Mouse (Mus musculus): ENCODE data around the gene Thg1l. TPM values are rescaled to one million over a fixed set of nuclear protein-coding genes. Genes with fewer than 3 reads are reported as not detected.

Thg1l gene
- 1 to 10 TPM; 7.5 to 7.8 TPM for total RNA-seq (2023)

DNA sequence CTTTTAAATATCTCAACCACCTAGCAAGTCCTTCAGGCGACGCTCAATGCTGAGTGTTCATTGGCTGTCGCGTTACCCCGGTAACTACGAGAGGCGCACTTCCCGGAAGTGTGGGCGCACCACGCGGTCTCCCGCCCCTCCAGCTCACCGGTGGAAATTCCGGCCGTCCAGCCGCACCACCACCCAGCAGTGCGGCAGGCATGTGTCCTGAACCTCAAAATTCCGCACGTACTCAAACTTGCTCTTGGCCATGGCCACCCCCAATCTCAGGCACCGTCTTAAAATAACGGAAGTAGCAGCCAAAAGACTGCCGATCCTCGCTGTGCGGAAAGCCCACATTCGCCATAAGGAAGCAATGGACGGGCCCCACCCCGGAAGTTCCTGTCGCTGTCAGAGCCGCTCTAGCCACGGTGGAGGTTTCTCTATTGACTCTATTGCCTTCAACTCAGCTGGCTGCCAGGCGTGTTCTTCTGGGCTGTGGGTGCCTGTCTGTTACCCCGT lies at the start of gene Thg1l:
Gene Thg1l (minus strand): TSS at position 368 of the 501 bp plus-strand sequence.

DNA sequence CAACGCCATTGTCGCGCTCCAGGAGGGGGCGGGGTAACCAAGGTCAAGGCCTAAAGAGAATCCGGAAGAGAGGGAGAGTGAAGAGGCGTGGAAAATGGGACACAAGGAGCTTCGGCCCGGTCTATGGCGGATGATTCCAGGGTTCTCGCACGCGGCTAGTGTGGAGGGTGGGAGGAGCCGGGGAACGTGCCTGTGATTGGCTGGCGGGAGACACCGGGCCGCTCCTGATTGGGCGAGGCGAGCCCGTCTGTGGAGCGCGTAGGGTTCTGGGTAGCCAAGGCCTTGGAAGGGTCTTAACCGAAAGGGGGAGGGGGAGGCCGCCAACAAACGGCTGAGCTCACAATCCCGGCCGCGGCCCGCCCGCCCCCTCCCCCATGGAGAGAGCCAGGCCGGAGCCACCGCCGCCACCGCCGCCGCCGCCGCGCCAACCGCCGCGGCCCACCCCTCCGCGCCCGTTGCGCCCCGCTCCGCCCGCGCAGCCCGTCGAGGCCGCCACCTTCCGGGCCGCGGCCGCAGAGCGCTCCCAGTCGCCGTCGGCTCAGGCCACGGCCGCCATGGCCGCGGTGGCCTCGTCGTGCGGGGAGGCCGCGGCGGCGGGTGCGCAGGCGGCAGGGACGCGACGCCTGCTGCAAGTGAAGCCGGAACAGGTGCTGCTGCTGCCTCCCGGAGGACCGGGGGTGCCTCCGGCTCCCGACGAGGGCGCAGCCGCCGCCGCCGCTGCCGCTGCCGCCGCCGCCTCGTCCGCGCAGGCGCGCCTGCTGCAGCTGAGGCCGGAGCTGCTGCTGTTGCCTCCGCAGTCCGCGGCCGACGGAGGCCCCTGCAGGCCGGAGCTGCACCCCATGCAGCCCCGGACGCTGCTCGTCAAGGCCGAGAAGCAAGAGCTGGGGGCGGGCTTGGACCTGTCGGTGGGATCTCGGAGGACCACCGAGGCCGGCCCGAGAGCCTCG lies 24.9 kb upstream of the Thg1l start, which contains the start of gene Sox30:
Gene Sox30 (plus strand): TSS at position 365 of the 947 bp plus-strand sequence.

DNA sequence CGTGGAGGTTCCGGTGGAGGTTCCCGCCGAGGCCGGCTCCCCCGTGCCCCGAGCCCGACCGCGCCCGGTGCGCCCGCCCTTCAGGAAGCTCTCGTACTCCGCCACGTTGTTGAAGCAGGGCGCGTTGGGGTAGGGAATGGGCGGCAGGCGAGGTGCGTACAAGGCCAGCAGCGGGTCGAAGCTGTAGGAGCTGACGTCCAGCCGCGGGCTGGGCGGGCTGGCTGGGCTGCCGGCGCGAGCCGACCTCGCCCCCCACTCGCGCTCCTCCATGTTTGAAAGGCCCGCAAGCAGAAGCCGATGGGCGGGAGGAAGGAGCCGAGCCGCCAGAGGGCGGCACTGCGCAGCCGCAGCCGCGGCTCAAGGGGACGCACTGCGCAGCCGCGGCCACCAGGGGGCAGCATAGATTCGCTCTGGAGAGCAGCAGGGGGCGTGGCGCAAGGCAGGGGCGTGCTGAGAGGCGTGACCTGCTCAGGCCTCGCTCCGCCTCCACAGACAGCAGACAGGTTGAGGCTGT lies 10.6 kb downstream of the Thg1l start, which contains the start of gene Lsm11:
Gene Lsm11 (minus strand): TSS at position 293 of the 514 bp plus-strand sequence.

Other genes with a start within 250 kb of the Thg1l start
- gene Clint1, start 103.4 kb downstream of the Thg1l start, total RNA-seq (2023): 100 to 1,000 TPM; 131 to 132 TPM
- gene Lsm11, start 10.6 kb downstream of the Thg1l start, total RNA-seq (2023): 1 to 10 TPM; 3.7 to 5.3 TPM
- gene Sox30, start 24.8 kb upstream of the Thg1l start, total RNA-seq (2023): not detected
- 1 to 10 TPM; 2.1 to 4.0 TPM for gene Gm12166, start 96.8 kb upstream of the Thg1l start, total RNA-seq (2023)
- gene Adam19, start 100.5 kb upstream of the Thg1l start, total RNA-seq (2023): 10 to 100 TPM; 25.1 to 25.6 TPM
- not detected for gene Nipal4, start 211.0 kb upstream of the Thg1l start, total RNA-seq (2023)

Measured in monocyte, adult 59 days (primary cell).